Mouse (Mus musculus): ENCODE measurements at regions not wholly inside any gene's neighbourhood (a gene's known extent, or its start where the extent isn't known, plus 50 kb on each side); places are given as distances from the start of the nearest gene placed in this dataset.
A peak's percentile ranks its signal among the peaks of the same experiment; 100 is the strongest.
"Not testable (repeated sequence)": the region's sequence is repeated elsewhere in the genome, so short reads cannot be mapped to it uniquely, and the experiment has no call there.

- H3K27me3 ChIP-seq, result no peaks in the 10 kb centered on the region
- no peak for ATAC-seq (ENCODE audit: insufficient number of reproducible peaks, low FRiP score, low TSS enrichment, low read depth)
- no peak overlapping the region for H3K4me3 ChIP-seq (replicated peaks)
- H3K36me3 ChIP-seq, result no peaks in the 10 kb centered on the region
- no peaks in the 10 kb centered on the region for H3K4me1 ChIP-seq
- no peak overlapping the region for H3K9ac ChIP-seq
- H3K9me3 ChIP-seq (replicated peaks), result no peaks in the 10 kb centered on the region
- WGBS, result 75% methylated on average over 1 of the region's 1 CpGs
- no peak overlapping the region for H3K27ac ChIP-seq (replicated peaks)
- H3K4me2 ChIP-seq (replicated peaks), result no peak overlapping the region
Observed at GRCm38 (mm10) chr1:154054874-154055273, 146.1 kb upstream of the Zfp648 start.

- not testable (repeated sequence) for ATAC-seq (ENCODE audit: insufficient number of reproducible peaks, low FRiP score, low TSS enrichment, low read depth)
- WGBS, result 86% methylated on average over 2 of the region's 2 CpGs
Observed at GRCm38 (mm10) chr1:154061397-154061796, 139.6 kb upstream of the Zfp648 start.

GRCm38 (mm10) chr1:154061851-154062250, 139.1 kb upstream of the Zfp648 start:
- Histone ChIP-seq H3K9ac (no peak overlapping the region), H3K9me3 (replicated peaks) (no peaks in the 10 kb centered on the region), H3K27ac (replicated peaks) (no peak overlapping the region), H3K4me2 (replicated peaks) (no peak overlapping the region), H3K4me3 (replicated peaks) (no peak overlapping the region), H3K4me1 (peaks cover 5% of the 10 kb centered on the region; the same call in 1 of the 2 replicates), H3K27me3 (no peaks in the 10 kb centered on the region), H3K36me3 (no peaks in the 10 kb centered on the region)
- 84% methylated on average over 1 of the region's 1 CpGs for WGBS
- no peak for ATAC-seq (ENCODE audit: insufficient number of reproducible peaks, low FRiP score, low TSS enrichment, low read depth)

More at GRCm38 (mm10) chr1:154061397-154061796, 139.6 kb upstream of the Zfp648 start:
- not testable (repeated sequence) for H3K4me2 ChIP-seq (replicated peaks); H3K4me1 ChIP-seq; H3K9ac ChIP-seq; H3K27me3 ChIP-seq; H3K27ac ChIP-seq (replicated peaks); H3K36me3 ChIP-seq; H3K9me3 ChIP-seq (replicated peaks); H3K4me3 ChIP-seq (replicated peaks)

- WGBS, result 60% methylated on average over 7 of the region's 7 CpGs
- Histone ChIP-seq H3K9me3 (replicated peaks) (no peaks in the 10 kb centered on the region), H3K27ac (replicated peaks) (no peak overlapping the region), H3K4me1 (peaks cover 5% of the 10 kb centered on the region; the same call in 1 of the 2 replicates), H3K9ac (no peak overlapping the region), H3K4me2 (replicated peaks) (no peak overlapping the region), H3K4me3 (replicated peaks) (no peak overlapping the region), H3K27me3 (no peaks in the 10 kb centered on the region), H3K36me3 (no peaks in the 10 kb centered on the region)
- no peak for ATAC-seq (ENCODE audit: insufficient number of reproducible peaks, low FRiP score, low TSS enrichment, low read depth)
Observed at GRCm38 (mm10) chr1:154062666-154063065, 138.3 kb upstream of the Zfp648 start.

GRCm38 (mm10) chr1:154064633-154065032, 136.4 kb upstream of the Zfp648 start:
- 74% methylated on average over 5 of the region's 5 CpGs for WGBS
- Histone ChIP-seq H3K4me1 (peaks cover 5% of the 10 kb centered on the region; the same call in 1 of the 2 replicates), H3K9ac (no peak overlapping the region), H3K27me3 (no peaks in the 10 kb centered on the region), H3K4me3 (replicated peaks) (no peak overlapping the region), H3K27ac (replicated peaks) (no peak overlapping the region), H3K4me2 (replicated peaks) (no peak overlapping the region), H3K9me3 (replicated peaks) (no peaks in the 10 kb centered on the region), H3K36me3 (no peaks in the 10 kb centered on the region)
- no peak for ATAC-seq (ENCODE audit: insufficient number of reproducible peaks, low FRiP score, low TSS enrichment, low read depth)

GRCm38 (mm10) chr1:154065336-154066329, 135.4 kb upstream of the Zfp648 start:
- H3K27me3 ChIP-seq, result no peaks in the 10 kb centered on the region
- H3K9me3 ChIP-seq (replicated peaks), result no peaks in the 10 kb centered on the region
- H3K4me2 ChIP-seq (replicated peaks), result no peak overlapping the region
- no peak for ATAC-seq (ENCODE audit: insufficient number of reproducible peaks, low FRiP score, low TSS enrichment, low read depth)
- H3K4me3 ChIP-seq (replicated peaks), result no peak overlapping the region
- peaks cover 5% of the 10 kb centered on the region; the same call in 1 of the 2 replicates for H3K4me1 ChIP-seq
- no peak overlapping the region for H3K9ac ChIP-seq
- H3K36me3 ChIP-seq, result no peaks in the 10 kb centered on the region
- WGBS, result 66% methylated on average over 18 of the region's 18 CpGs
- H3K27ac ChIP-seq (replicated peaks), result no peak overlapping the region

- 82% methylated on average over 1 of the region's 1 CpGs for WGBS
- Histone ChIP-seq H3K36me3 (no peaks in the 10 kb centered on the region), H3K27ac (replicated peaks) (no peak overlapping the region), H3K27me3 (no peaks in the 10 kb centered on the region), H3K4me2 (replicated peaks) (no peak overlapping the region), H3K9ac (no peak overlapping the region), H3K9me3 (replicated peaks) (no peaks in the 10 kb centered on the region), H3K4me1 (peaks cover 5% of the 10 kb centered on the region; the same call in 1 of the 2 replicates), H3K4me3 (replicated peaks) (no peak overlapping the region)
- ATAC-seq (ENCODE audit: insufficient number of reproducible peaks, low FRiP score, low TSS enrichment, low read depth), result no peak
Observed at GRCm38 (mm10) chr1:154067856-154068255, 133.1 kb upstream of the Zfp648 start.

GRCm38 (mm10) chr1:154074270-154074669, 126.7 kb upstream of the Zfp648 start:
- no peaks in the 10 kb centered on the region for H3K36me3 ChIP-seq
- H3K9me3 ChIP-seq (replicated peaks), result no peaks in the 10 kb centered on the region
- H3K27ac ChIP-seq (replicated peaks), result no peak overlapping the region
- no peaks in the 10 kb centered on the region for H3K4me1 ChIP-seq
- ATAC-seq (ENCODE audit: insufficient number of reproducible peaks, low FRiP score, low TSS enrichment, low read depth), result no peak
- H3K4me3 ChIP-seq (replicated peaks), result no peak overlapping the region
- no peak overlapping the region for H3K4me2 ChIP-seq (replicated peaks)
- 82% methylated on average over 1 of the region's 1 CpGs for WGBS
- no peaks in the 10 kb centered on the region for H3K27me3 ChIP-seq
- H3K9ac ChIP-seq, result no peak overlapping the region

GRCm38 (mm10) chr1:154076684-154077475, 124.1 kb upstream of the Zfp648 start:
- 51% methylated on average over 10 of the region's 10 CpGs for WGBS
- Histone ChIP-seq H3K4me3 (replicated peaks) (no peak overlapping the region), H3K36me3 (no peaks in the 10 kb centered on the region), H3K4me1 (peaks cover 7% of the 10 kb centered on the region; the same call in 1 of the 2 replicates), H3K9me3 (replicated peaks) (no peaks in the 10 kb centered on the region), H3K27ac (replicated peaks) (0 out of 2 replicates have a peak overlapping the region, but pooled peaks have one; percentile 28), H3K27me3 (no peaks in the 10 kb centered on the region), H3K9ac (no peak overlapping the region), H3K4me2 (replicated peaks) (no peak overlapping the region)
- no peak for ATAC-seq (ENCODE audit: insufficient number of reproducible peaks, low FRiP score, low TSS enrichment, low read depth)

GRCm38 (mm10) chr1:154080505-154081380, 120.2 kb upstream of the Zfp648 start:
- Histone ChIP-seq H3K9ac (no peak overlapping the region), H3K27ac (replicated peaks) (0 out of 2 replicates have a peak overlapping the region, but pooled peaks have one; percentile 9), H3K4me3 (replicated peaks) (no peak overlapping the region), H3K4me2 (replicated peaks) (no peak overlapping the region), H3K36me3 (no peaks in the 10 kb centered on the region), H3K27me3 (no peaks in the 10 kb centered on the region), H3K9me3 (replicated peaks) (no peaks in the 10 kb centered on the region), H3K4me1 (peaks cover 7% of the 10 kb centered on the region; the same call in 1 of the 2 replicates)
- 51% methylated on average over 10 of the region's 10 CpGs for WGBS
- peak; percentile 34; the same call in 1 of the 2 replicates for ATAC-seq (ENCODE audit: insufficient number of reproducible peaks, low FRiP score, low TSS enrichment, low read depth)

Data from embryonic facial prominence, embryonic 15.5 days (tissue).